Mouse (Mus musculus): ENCODE results near the gene Chst7.

GRCm38 (mm10) chrX:20117717-20118116 is 58.4 kb downstream of the Chst7 start:
- TF ChIP-seq CTCF (IDR thresholded peaks at IDR 0.05; ENCODE audit: low read depth) (no peak), EP300 (IDR thresholded peaks at IDR 0.05; ENCODE audit: low read depth) (no peak)
